Mouse (Mus musculus): Measurements from ENCODE around the gene Ptgir. TPM values are rescaled to one million over a fixed set of nuclear protein-coding genes. Genes with fewer than 3 reads are reported as not detected.
"Not testable (repeated sequence)": the region's sequence is repeated elsewhere in the genome, so short reads cannot be mapped to it uniquely, and the experiment has no call there.

Gene Ptgir
- total and polyA plus RNA-seq, 2 experiments from 2014 or later = 0.11 TPM

- peak; percentile 82 for DNase-seq (ENCODE audit: low spot score)
Measured at GRCm38 (mm10) chr7:16947959-16948361, 41.7 kb downstream of the Ptgir start.

DNA sequence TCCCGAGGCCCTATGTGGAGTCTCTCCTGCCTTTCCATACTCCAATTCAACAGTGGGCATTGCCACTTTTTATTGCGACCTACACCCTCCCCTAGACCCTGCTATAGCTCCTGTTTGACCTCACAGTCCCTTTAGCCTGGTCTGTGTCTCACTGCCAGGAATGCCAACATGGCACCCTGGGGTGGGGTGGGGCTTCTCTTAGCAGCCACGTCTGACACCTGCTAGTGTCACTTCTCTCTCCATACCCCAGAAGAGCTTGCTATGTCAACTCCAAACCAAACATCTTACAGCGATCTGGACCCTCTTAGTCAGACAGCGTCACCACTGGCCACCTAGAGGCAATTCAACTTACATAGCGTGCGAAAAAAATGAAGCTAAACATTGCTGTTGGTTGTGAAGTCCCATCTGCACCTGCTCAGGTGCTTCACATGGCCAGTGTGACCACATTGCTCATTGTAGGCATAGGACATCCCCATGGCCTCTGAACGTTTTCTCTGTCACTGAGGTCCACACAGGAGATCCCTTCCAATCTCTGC, 42.7 kb downstream of the Ptgir start:
- Histone ChIP-seq H3K4me2 (ENCODE audit: low read depth, low read length, poor library complexity, severe bottlenecking) (peak overlapping the region; percentile 93), H3K36me3 (ENCODE audit: insufficient read depth, low read length) (no peaks in the 10 kb centered on the region; the same call in 1 of the 2 replicates), H3K9ac (replicated peaks; ENCODE audit: low read length, poor library complexity, severe bottlenecking) (0 out of 2 replicates have a peak overlapping the region, but pooled peaks have one; percentile 13), H3K27me3 (ENCODE audit: insufficient read depth, low read length) (no peaks in the 10 kb centered on the region), H3K27ac (ENCODE audit: low read depth, low read length) (peak overlapping the region; percentile 45; the same call in 1 of the 2 replicates), H3K9me3 (ENCODE audit: low read length) (no peaks in the 10 kb centered on the region), H3K4me1 (ENCODE audit: insufficient read depth, low read length) (peaks cover 15% of the 10 kb centered on the region), H3K4me3 (ENCODE audit: low read depth, low read length) (peak overlapping the region; percentile 69)
- TF ChIP-seq CTCF (IDR thresholded peaks at IDR 0.05) = peak; percentile 59
- ATAC-seq (ENCODE audit: low FRiP score) (no peak), DNase-seq (ENCODE audit: low spot score) (peak; percentile 65)
- 56% methylated on average over 8 of the region's 8 CpGs for WGBS

More at GRCm38 (mm10) chr7:16947959-16948361, 41.7 kb downstream of the Ptgir start:
- Histone ChIP-seq H3K4me1 (ENCODE audit: insufficient read depth, low read length) (peaks cover 25% of the 10 kb centered on the region), H3K4me3 (ENCODE audit: low read depth, low read length) (peak overlapping the region; percentile 69), H3K4me2 (ENCODE audit: low read depth, low read length, poor library complexity, severe bottlenecking) (peak overlapping the region; percentile 93), H3K27ac (ENCODE audit: low read depth, low read length) (peak overlapping the region; percentile 93; the same call in 1 of the 2 replicates), H3K27me3 (ENCODE audit: insufficient read depth, low read length) (no peaks in the 10 kb centered on the region), H3K9ac (replicated peaks; ENCODE audit: low read length, poor library complexity, severe bottlenecking) (peak overlapping the region; percentile 93), H3K36me3 (ENCODE audit: insufficient read depth, low read length) (no peaks in the 10 kb centered on the region; the same call in 1 of the 2 replicates), H3K9me3 (ENCODE audit: low read length) (no peaks in the 10 kb centered on the region)
- WGBS = 0% methylated on average over 4 of the region's 4 CpGs
- ATAC-seq (ENCODE audit: low FRiP score) = no peak
- no peak for TF ChIP-seq CTCF (IDR thresholded peaks at IDR 0.05)

DNA sequence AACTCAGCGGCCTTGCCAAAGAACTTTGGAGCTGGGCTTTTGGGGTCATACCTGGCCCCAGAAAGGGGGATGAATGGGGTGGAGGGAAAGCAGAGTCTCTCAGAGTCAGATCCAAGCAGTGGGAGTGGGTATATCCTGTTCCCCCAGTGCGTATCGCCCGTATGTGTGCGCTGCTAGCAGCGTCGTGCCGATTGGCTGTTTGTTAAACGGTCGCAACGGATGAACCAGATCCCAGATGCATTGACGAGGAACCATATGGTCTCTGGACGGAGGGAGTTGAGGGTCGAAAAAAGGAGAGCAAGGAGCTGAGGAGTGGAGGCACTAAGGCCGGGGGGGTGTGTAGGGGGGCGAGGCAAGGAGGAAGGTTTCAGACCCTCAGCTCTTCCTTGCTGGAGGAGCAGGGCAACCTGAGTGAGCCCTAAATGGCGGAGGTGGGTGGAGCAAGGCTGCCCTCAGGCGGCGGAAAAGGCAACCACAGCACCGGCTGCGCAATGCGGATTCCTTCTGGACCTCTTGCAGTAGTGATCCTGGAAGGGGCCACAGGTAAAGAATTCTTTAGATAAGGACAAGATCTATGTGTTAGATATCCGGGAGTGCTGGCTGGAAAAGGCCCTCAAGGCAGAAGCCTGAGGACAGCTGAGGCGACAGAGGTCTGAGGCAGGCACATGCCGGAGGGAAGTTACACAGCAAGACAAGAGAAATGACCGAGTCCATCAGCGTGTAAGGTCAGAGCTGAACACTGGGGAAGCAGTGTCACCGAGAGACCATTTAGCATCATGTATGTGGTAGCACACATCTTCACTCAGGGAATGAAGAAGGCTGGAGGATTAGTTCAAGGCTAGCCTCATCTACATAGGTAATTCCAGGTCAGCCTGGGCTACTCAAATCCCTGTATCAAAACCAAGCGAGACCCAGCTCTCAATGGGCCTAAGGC, 43.9 kb downstream of the Ptgir start:
- peak overlapping the region; percentile 45 for H3K27ac ChIP-seq (ENCODE audit: low read depth, low read length)
- ATAC-seq (ENCODE audit: low FRiP score) = peak; percentile 32
- peak; percentile 88 for DNase-seq (ENCODE audit: low spot score)
- H3K27me3 ChIP-seq (ENCODE audit: insufficient read depth, low read length) = no peaks in the 10 kb centered on the region
- WGBS = 9% methylated on average over 29 of the region's 29 CpGs
- H3K4me1 ChIP-seq (ENCODE audit: insufficient read depth, low read length) = peaks cover 12% of the 10 kb centered on the region
- peak; percentile 91 for TF ChIP-seq CTCF (IDR thresholded peaks at IDR 0.05)
- peak overlapping the region; percentile 5; the same call in 1 of the 2 replicates for H3K4me3 ChIP-seq (ENCODE audit: low read depth, low read length)
- H3K9ac ChIP-seq (replicated peaks; ENCODE audit: low read length, poor library complexity, severe bottlenecking) = peak overlapping the region; percentile 25; the same call in 1 of the 2 replicates
- H3K9me3 ChIP-seq (ENCODE audit: low read length) = no peaks in the 10 kb centered on the region
- no peaks in the 10 kb centered on the region; the same call in 1 of the 2 replicates for H3K36me3 ChIP-seq (ENCODE audit: insufficient read depth, low read length)
- H3K4me2 ChIP-seq (ENCODE audit: low read depth, low read length, poor library complexity, severe bottlenecking) = peak overlapping the region; percentile 93

DNA sequence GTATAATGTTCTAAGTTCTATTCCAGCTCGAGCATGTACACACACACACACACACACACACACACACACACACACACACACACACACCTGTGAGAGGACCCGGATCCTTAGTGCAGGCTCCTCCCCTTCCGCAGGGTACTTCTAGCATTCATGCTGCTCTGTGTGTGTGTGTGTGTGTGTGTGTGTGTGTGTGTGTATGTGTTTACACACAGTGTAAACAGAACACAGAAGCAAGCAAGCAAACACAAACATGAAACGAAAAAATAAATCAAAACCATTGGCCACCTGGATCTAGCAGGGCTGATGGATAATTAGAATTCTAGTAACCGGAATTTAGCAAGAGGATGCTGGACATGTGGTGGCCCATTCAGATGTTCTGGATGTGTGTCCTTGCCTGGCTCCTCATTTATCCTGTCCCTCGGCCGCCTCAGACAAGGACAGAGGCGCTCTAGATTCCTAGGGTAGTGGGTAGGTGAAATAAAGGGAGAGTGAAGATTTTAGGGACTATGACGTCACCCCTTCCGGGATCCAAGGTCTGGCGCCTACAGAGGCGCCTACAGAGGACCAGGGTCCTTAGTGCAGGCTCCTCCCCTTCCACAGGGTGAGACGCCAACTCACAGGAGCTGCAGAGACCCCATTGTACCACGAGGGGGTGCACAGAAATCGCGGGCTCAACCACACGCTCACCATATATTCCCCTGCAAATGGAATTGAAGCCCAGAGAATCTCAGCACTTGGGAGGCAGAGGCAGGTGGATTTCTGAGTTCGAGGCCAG, 44.8 kb downstream of the Ptgir start:
- Histone ChIP-seq H3K4me2 (ENCODE audit: low read depth, low read length, poor library complexity, severe bottlenecking) (no peak overlapping the region), H3K4me3 (ENCODE audit: low read depth, low read length) (no peak overlapping the region), H3K4me1 (ENCODE audit: insufficient read depth, low read length) (peaks cover 12% of the 10 kb centered on the region), H3K9ac (replicated peaks; ENCODE audit: low read length, poor library complexity, severe bottlenecking) (no peak overlapping the region), H3K27me3 (ENCODE audit: insufficient read depth, low read length) (no peaks in the 10 kb centered on the region), H3K27ac (ENCODE audit: low read depth, low read length) (peak overlapping the region; percentile 65), H3K36me3 (ENCODE audit: insufficient read depth, low read length) (no peaks in the 10 kb centered on the region; the same call in 1 of the 2 replicates), H3K9me3 (ENCODE audit: low read length) (no peaks in the 10 kb centered on the region)
- TF ChIP-seq CTCF (IDR thresholded peaks at IDR 0.05) = peak; percentile 87
- ATAC-seq (ENCODE audit: low FRiP score) = peak; percentile 48
- WGBS = 26% methylated on average over 18 of the region's 18 CpGs
- peak; percentile 87 for DNase-seq (ENCODE audit: low spot score)

DNA sequence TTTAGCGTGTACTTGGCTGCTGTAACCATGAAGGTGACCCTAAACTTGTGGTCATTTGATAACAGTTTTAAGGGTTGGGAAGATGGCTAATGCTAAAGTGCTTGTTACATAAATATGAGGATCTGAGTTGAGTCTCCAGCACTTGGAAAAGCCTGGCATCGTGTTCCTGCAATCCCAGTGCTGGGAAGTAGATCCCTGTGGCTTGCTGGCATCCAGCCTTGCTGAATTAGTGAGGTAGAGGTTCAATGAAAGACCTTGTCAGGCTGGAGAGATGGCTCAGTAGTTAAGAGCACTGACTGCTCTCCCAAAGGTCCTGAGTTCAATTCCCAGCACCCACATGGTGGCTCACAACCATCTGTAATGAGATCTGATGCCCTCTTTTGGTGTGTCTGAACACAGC, 47.5 kb downstream of the Ptgir start:
- H3K4me2 ChIP-seq (ENCODE audit: low read depth, low read length, poor library complexity, severe bottlenecking); H3K4me3 ChIP-seq (ENCODE audit: low read depth, low read length); ATAC-seq (ENCODE audit: low FRiP score); H3K36me3 ChIP-seq (ENCODE audit: insufficient read depth, low read length); DNase-seq (ENCODE audit: low spot score); H3K4me1 ChIP-seq (ENCODE audit: insufficient read depth, low read length); H3K27ac ChIP-seq (ENCODE audit: low read depth, low read length); H3K9me3 ChIP-seq (ENCODE audit: low read length); H3K9ac ChIP-seq (replicated peaks; ENCODE audit: low read length, poor library complexity, severe bottlenecking); H3K27me3 ChIP-seq (ENCODE audit: insufficient read depth, low read length): not testable (repeated sequence)
- 70% methylated on average over 2 of the region's 2 CpGs for WGBS

Data from midbrain, postnatal 0 days (tissue).